Mouse (Mus musculus) hematopoietic stem cell, adult 5-6 weeks (primary cell): Measurements from ENCODE around the gene Cdan1. TPM values are rescaled to one million over a fixed set of nuclear protein-coding genes. Genes with fewer than 3 reads are reported as not detected.

Experiments
- ATAC-seq, 2 experiments: fragments of 125-278 bp in 1 of 2; replicated peaks in 1 of 2; 2 replicates each; pipeline ENCODE4 v1.8.0; 2016 to 2017; ENCODE audit warnings: inconsistent platforms in 2 of 2, mild to moderate bottlenecking in 2 of 2, moderate number of reproducible peaks in 2 of 2, low read depth in 1 of 2, moderate TSS enrichment in 1 of 2; ENCODE audit not compliant: low FRiP score in 2 of 2, poor library complexity in 2 of 2, severe bottlenecking in 2 of 2, insufficient read depth in 1 of 2, low TSS enrichment in 1 of 2
- total RNA-seq: library from RNA; stranded (forward); fragments of 172-1452, 232-1000 nt; gene quantifications from 2 replicates; pipeline ENCODE4 v1.2.3, GENCODE M21; 2017

Gene Cdan1
- total RNA-seq, 1 experiment from 2014 or later: 18.5 TPM

GRCm38 (mm10) chr2:120826936-120827638 lies 22.8 kb downstream of the Cdan1 start:
- no peak for ATAC-seq

GRCm38 (mm10) chr2:120770265-120770935 lies 79.5 kb downstream of the Cdan1 start:
- ATAC-seq: no peak

- ATAC-seq: no peak
These were observed 88.0 kb downstream of the Cdan1 start for GRCm38 (mm10) chr2:120761922-120762321.

- no peak for ATAC-seq
These were observed 101.9 kb downstream of the Cdan1 start for GRCm38 (mm10) chr2:120748041-120748440.

- ATAC-seq: no peak
These were observed 104.4 kb downstream of the Cdan1 start for GRCm38 (mm10) chr2:120745496-120745895.

GRCm38 (mm10) chr2:120731877-120732530 lies 117.9 kb downstream of the Cdan1 start:
- ATAC-seq: no peak

GRCm38 (mm10) chr2:120731167-120731862 lies 118.6 kb downstream of the Cdan1 start:
- peak; percentile 92 to 97 for ATAC-seq

GRCm38 (mm10) chr2:120730639-120731166 lies 119.2 kb downstream of the Cdan1 start:
- ATAC-seq: 0 out of 4 replicates have a peak, but pooled peaks of 1 of the 2 experiments have one; percentile 9

- 0 out of 4 replicates have a peak, but pooled peaks of 1 of the 2 experiments have one; percentile 15 for ATAC-seq
These were observed 119.9 kb downstream of the Cdan1 start for GRCm38 (mm10) chr2:120729775-120730585.

- no peak for ATAC-seq
These were observed 125.8 kb downstream of the Cdan1 start for GRCm38 (mm10) chr2:120724176-120724575.

- ATAC-seq: 0 out of 4 replicates have a peak, but pooled peaks of 1 of the 2 experiments have one; percentile 10
These were observed 126.3 kb downstream of the Cdan1 start for GRCm38 (mm10) chr2:120723621-120724020.

GRCm38 (mm10) chr2:120722491-120722890 lies 127.4 kb downstream of the Cdan1 start:
- no peak for ATAC-seq

- no peak for ATAC-seq
These were observed 128.0 kb downstream of the Cdan1 start for GRCm38 (mm10) chr2:120721911-120722310.

GRCm38 (mm10) chr2:120720821-120721220 lies 129.1 kb downstream of the Cdan1 start:
- no peak for ATAC-seq

- ATAC-seq: no peak
These were observed 131.4 kb downstream of the Cdan1 start for GRCm38 (mm10) chr2:120718496-120718895.

- ATAC-seq: no peak
These were observed 136.5 kb downstream of the Cdan1 start for GRCm38 (mm10) chr2:120713441-120713840.

- no peak for ATAC-seq
These were observed 139.0 kb downstream of the Cdan1 start for GRCm38 (mm10) chr2:120710948-120711347.
